Mouse (Mus musculus): ENCODE measurements around the gene Cux1.

- TF ChIP-seq CTCF (IDR thresholded peaks at IDR 0.05; ENCODE audit: extremely low read depth, insufficient read depth, low read length) (no peak), POLR2A (IDR thresholded peaks at IDR 0.05; ENCODE audit: extremely low read depth, insufficient read depth, low read length) (no peak)
Measured at GRCm38 (mm10) chr5:136312166-136312565, 255.1 kb downstream of the Cux1 start.
